Comparison of ENCODE assay signal across 7 mouse cellular contexts in the genomic region with DNA sequence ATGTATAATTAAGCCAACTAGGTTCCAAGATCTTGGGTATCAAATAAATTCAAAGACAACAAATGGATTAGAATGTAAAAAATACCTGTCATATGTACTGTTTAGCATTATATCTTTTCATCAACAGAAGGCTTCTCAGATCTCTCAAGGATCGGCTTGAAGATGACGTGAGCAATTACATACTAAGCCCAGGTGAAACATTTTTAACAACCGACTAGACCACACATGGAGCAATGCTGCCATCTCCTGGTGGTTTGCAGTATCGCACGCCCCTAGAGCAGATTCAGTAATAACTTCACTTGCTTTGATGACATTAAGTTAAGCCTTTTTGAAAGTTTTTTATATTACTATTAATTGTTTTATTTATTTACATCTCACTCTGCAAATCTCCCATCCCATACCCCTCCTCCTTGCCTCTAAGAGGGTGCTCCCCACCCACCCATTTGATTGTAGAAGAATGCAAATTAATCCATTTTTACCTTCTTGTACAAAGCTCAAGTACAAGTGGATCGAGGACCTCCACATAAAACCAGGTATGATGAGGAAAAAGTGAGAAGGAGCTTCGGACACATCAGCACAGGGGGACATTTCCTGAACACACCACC. TPM values are rescaled to one million over a fixed set of nuclear protein-coding genes. Genes with fewer than 3 reads are reported as not detected.
DNase-seq lines count a peak whose midpoint lies in the region.

No protein-coding gene starts in this region.

- intact Hi-C loops in heart, postnatal 36 days (cut with DNase I), result loop anchor here (1.0 to 10.0 kb wide), 3 partner anchors 29 to 369 kb away; no protein-coding TSS in a partner anchor

- peak; percentile 39 for DNase-seq in ES-CJ7 (ENCODE audit: low read depth, low spot score)
- DNase-seq in adrenal gland, adult 18-20 months (ENCODE audit: low spot score in 2 of 2), result peak; percentile 56 to 65
- peak; percentile 82 for DNase-seq in embryo, embryonic 10 days (ENCODE audit: low spot score)
- peak; percentile 57 to 77 for DNase-seq in heart, postnatal 36 days
- DNase-seq in layer of hippocampus, adult 9-10 months (ENCODE audit: low spot score), result peak; percentile 60
- DNase-seq in lung, postnatal 4 days, result peak; percentile 24 to 62
- peak; percentile 50 for DNase-seq in right cerebral cortex, postnatal 14 days

RNA-seq across cellular contexts. Expression of a gene that starts 11.2 kb away (rescaled TPM):
- total RNA-seq in adrenal gland, adult 18-20 months (2021), result 10 to 100 TPM; 79.7 to 90.2 TPM
- total RNA-seq in heart, postnatal 36 days (2021), result 10 to 100 TPM; 31.6 to 32.9 TPM

RNA-seq across cellular contexts. Expression of a gene that starts 15.5 kb away (rescaled TPM):
- 10 to 100 TPM; 22.0 to 30.6 TPM for total RNA-seq in adrenal gland, adult 18-20 months (2021)
- 10 to 100 TPM; 23.7 to 27.0 TPM for total RNA-seq in heart, postnatal 36 days (2021)

RNA-seq across cellular contexts. Expression of a gene that starts 51.4 kb away (rescaled TPM):
- 10 to 100 TPM; 26.3 to 32.9 TPM for total RNA-seq in adrenal gland, adult 18-20 months (2021)
- total RNA-seq in heart, postnatal 36 days (2021), result 1 to 10 TPM; 8.3 to 9.6 TPM

Comparison
In these comparisons a context has a peak if more than half of its experiments do, and no peak if none do; other contexts are left out.
1. Peak in every context shown above with its lines: DNase-seq.